Mouse (Mus musculus) liver, postnatal 0 days (tissue): ENCODE results near the gene Smyd1.

Experiments used
- CTCF ChIP-seq: sonication (generic); IDR thresholded peaks from 2 replicates; pipeline ENCODE4 v1.5.1; 2016; ENCODE audit warnings: antibody characterized with exemption, low read depth
- EP300 ChIP-seq: IDR thresholded peaks from 2 replicates; pipeline ENCODE4 v1.6.1; 2016; ENCODE audit warnings: antibody characterized with exemption, low read depth, mild to moderate bottlenecking

DNA sequence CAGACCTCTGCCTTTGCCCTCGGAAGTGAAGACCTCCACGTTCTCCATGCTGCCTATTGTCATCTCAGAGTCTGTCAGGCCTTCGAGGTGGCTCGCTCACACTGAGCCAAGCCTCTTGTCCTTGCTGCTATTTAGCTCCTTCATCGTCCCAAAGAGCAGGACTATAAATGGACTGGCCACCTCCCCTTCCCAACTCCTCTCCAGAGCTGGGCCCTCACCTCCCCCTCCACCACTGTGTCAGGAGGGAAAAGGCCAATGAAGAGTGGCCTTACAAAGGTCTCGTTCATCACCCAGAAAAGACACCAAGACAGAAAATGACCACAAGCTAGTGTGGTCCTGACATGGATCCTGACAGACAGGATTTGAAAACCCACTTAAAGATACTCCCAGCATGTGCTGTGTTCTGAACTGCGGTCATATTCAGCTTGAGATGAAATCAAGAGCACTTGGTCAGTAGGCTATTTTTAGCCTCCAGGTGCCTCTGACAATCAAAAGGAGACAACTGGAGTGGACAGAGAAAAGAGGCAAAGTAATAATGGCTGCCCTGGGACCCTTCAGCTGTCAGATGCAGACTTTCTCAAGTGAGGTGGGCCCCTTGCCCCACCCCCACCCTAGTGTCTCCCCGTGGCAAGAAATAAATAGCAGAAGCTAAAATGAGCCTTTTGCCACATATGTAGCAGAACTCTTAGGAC, 59.7 kb downstream of the Smyd1 start:
- no peak for TF ChIP-seq CTCF
- no peak for TF ChIP-seq EP300
